Mouse (Mus musculus): ENCODE data around the gene Dtx3l. TPM values are rescaled to one million over a fixed set of nuclear protein-coding genes. Genes with fewer than 3 reads are reported as not detected.
"Not testable (repeated sequence)": the region's sequence is repeated elsewhere in the genome, so short reads cannot be mapped to it uniquely, and the experiment has no call there.

The Dtx3l gene
- total RNA-seq (2021): 1 to 10 TPM; 4.3 to 5.1 TPM
- long read RNA-seq, experiment 1, full-length matches to known transcripts: 3 of 3 reads
- long read RNA-seq, experiment 1, partial matches to known transcripts: 0 of 3 reads
- long read RNA-seq, experiment 1, other reads (novel, unspliced or antisense): 0 of 3 reads
- long read RNA-seq, experiment 2, partial matches to known transcripts: 1 of 1 reads
- long read RNA-seq, experiment 2, other reads (novel, unspliced or antisense): 0 of 1 reads

GRCm38 (mm10) chr16:35938211-35939151 lies at the start of gene Dtx3l, which contains the start of gene Parp9:
TSS of gene Dtx3l (minus strand) at chr16:35939151.
TSS of gene Parp9 (plus strand) at chr16:35938470.
- peak; percentile 59 for DNase-seq (ENCODE audit: low spot score)

DNA sequence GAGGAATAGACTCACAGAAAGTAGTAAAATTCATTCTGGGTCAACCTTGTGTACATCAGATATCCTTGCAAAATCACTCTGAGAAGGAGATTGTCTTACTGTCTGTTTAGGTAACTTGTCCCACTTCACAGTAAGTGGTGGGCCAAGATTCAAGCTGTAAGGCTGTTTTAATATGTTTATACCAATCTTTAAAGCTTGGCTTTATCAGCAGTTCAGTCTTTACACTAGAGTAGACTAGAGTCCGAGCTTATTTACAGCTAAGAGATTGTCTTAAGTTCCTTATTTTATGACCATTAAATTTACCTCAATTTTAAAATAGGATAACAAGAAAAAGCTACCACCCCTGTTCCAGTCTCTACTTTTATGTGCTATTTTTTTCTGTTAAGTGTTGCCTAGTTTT lies 49.0 kb upstream of the Dtx3l start:
- no peak for DNase-seq (ENCODE audit: low spot score)

DNA sequence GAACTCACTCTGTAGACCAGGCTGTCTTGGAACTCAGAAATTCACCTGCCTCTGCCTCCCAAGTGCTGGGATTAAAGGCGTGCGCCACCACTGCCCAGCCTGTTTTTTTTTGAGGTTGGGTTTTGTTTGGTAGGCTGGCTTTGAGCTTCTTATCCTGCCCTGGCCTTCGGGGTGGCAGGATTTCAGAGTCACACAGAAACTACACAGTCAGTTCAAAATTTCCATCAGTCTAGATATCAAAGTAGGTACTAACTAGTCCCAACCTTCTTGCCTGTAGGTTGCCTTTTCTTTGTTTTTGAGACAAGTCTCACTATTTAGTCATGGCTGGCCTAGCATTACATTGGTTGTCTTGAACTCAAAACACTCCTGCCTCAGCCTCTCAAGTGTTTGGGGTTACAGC lies 45.5 kb upstream of the Dtx3l start:
- DNase-seq (ENCODE audit: low spot score): no peak

- peak; percentile 77 for DNase-seq (ENCODE audit: low spot score)
Measured at GRCm38 (mm10) chr16:35983517-35984101, 44.7 kb upstream of the Dtx3l start.

GRCm38 (mm10) chr16:35982902-35983516 lies 44.1 kb upstream of the Dtx3l start:
- peak; percentile 86 for DNase-seq (ENCODE audit: low spot score)

DNA sequence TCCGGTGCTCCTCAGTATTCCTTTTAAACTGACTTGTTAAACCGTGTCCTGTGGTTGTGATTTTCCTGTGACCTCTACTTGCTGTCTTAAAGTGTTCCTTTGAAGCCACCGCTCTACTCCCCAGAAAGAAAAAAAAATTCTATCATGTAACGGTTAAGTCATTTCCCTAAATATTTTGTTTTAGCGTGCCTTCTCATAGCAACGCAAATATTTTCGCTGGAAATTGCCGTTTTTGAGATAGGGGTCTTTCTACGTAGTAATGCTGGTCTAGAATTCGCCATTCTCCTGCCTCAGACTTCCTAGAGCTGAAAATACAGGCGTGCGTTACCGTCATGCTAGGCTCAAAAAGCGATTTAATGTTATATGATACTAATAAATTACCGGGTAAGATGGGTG lies 43.6 kb upstream of the Dtx3l start:
- no peak for DNase-seq (ENCODE audit: low spot score)

DNA sequence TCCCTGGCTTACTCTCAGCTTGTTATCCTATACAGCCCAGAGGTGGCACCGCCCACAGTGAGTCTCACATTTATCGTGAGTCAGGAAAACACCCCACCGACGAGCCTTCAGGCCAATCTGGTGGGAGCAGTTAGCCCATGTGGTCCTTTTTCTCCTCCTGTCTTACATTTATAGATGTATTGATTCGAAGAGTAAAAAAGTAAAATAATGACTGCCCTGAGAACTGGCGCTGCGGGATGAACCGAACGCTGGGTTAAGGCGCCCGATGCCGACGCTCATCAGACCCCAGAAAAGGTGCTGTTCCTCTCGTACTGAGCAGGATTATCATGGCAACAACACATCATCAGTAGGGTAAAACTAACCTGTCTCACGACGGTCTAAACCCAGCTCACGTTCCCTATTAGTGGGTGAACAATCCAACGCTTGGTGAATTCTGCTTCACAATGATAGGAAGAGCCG lies 42.4 kb upstream of the Dtx3l start:
- DNase-seq (ENCODE audit: low spot score): peak; percentile 100

DNA sequence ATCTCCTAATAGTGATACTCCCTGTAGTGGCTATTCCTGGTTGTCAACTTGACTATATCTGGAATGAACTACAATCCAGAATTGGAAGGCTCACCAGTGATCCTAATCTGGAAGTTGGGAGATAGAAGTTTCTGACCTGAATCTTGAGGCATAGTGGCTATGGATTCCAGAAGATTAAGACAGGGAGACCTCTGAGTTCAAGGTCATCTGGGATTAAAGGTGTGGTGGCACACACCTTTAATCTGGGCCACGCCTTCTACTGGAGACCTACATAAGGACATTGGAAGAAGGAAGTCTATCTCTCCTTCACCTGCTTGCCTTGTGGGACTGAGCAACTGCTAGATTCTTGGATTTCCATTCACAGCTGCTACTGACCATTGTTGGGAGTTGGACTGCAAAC lies 39.5 kb upstream of the Dtx3l start, which contains the start of gene Kpna1:
Kpna1 (plus strand) TSS at position 301 of the 400 bp plus-strand sequence.
- not testable (repeated sequence) for DNase-seq (ENCODE audit: low spot score)

DNA sequence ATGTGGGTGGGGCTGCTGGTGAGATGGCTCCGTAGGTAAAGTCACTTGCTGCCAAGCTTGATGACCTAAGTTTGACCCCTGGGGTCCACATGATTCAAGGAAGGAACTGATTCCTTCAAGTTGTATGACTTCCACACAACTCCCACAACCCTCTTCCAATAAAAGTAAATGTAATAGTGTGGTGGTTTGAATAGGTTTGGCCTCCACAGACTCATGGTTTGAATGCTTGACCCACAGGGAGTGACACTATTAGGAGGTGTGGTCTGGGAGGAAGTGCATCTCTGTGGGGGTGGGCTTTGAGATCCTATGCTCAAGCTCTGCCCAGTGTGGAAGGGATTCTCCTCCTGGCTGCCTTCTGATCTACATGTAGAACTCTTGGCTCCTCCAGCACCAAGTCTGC lies 35.1 kb upstream of the Dtx3l start:
- DNase-seq (ENCODE audit: low spot score): no peak

DNA sequence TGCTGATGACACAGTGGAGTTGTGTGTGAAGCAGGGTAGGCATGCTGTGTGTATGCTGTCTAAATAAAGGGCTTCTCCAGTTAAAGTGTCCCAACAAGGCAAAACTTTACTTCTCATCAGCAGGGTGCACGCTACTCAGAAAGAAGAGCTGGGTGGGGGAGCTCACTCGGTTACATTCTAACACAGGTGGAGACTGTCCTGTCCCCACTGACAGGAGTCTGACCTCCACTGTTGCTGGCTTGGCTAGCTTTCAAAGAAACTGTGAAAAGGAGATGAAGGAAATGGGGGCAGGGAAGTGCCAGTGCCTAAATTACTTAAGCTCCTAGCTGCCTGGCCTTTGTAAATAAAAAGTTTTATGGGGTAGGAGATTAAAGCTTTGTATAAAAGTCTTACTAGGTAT lies 29.2 kb upstream of the Dtx3l start:
- DNase-seq (ENCODE audit: low spot score): peak; percentile 16

GRCm38 (mm10) chr16:35967319-35967718 lies 28.4 kb upstream of the Dtx3l start:
- DNase-seq (ENCODE audit: low spot score): no peak

GRCm38 (mm10) chr16:35966411-35967115 lies 27.6 kb upstream of the Dtx3l start:
- DNase-seq (ENCODE audit: low spot score): no peak

- not testable (repeated sequence) for DNase-seq (ENCODE audit: low spot score)
Measured at GRCm38 (mm10) chr16:35965991-35966390, 27.0 kb upstream of the Dtx3l start.

DNA sequence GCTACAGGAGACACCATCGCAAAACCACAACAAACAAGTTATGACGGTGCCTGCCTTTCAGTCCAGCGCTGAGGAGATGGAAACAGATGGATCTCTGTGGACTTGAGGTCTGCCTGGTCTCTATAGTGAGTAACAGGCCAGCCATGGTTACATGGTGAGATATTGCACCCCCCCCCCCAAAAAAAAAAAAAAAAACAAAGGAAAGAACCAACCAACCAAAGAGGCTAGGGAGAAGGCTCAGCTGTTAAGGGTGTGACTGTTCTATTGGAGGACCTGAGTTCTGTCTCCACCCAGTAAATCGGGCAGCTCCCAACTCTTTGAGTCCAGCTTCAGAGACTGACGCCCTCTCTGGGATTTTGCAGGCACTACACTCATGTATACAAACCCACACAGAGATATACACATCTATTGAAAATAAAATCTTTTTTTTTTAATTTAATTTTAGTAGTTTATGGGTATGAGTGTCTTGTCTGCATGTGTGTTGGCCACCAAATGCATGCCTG lies 13.7 kb upstream of the Dtx3l start:
- DNase-seq (ENCODE audit: low spot score): no peak

DNA sequence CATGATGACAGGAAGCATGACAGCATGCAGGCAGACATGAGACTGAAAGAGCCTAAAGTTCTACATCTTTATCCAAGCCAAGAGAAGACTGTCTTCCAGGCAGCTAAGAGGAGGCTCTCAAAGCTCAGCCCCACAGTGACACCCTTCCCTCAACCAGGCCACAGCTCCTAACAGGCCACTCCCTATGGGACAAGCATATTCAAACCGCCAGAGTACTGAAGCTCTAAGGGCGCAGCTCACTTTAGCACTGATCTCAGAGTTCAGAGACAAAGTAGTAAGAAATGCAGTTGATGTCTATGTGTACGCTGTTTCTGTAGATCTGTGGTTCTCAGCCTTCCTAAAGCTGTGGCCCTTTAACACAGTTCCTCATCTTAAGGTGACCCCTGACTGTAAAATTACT lies 12.3 kb upstream of the Dtx3l start:
- DNase-seq (ENCODE audit: low spot score): no peak

DNA sequence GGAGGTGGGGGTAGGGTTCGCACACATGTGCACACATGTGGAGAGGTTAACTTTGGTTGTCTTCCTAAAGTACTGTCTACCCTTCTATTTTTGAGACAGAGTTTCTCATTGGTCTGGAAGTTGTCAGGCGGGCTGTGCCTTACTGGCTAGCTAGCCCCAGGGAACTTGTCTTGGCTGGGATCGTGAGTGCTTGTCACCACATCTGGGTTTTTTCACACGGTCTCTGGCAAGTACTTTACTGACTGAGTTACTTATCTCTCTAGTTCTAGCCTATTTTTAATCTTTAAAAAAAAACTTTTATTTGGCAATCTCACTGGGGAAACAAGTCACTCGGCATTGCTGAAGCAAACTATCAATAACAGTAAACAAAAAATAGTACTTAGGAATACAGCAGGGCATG lies 10.3 kb upstream of the Dtx3l start:
- peak; percentile 36 for DNase-seq (ENCODE audit: low spot score)

DNA sequence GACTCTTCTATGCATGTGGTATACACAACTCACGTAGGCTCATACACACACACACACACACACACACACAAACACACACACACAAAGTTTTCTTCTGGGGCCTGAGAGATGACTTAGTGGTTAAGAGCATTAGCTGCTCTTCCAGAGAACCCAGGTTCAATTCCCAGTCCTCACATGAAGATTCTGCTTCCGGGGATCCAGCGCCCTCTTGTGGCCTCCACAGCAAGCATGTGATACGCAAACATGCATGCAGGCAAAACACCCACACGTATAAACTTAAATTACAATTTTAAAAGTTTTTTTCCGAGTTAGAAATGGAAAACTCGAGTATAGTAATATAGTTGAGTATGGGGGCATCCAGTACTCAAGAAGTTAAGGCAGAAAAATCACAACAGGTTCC lies 2.4 kb upstream of the Dtx3l start:
- no peak for DNase-seq (ENCODE audit: low spot score)

GRCm38 (mm10) chr16:35939690-35940089 lies 739 bp upstream of the Dtx3l start:
- peak; percentile 90 for DNase-seq (ENCODE audit: low spot score)

DNA sequence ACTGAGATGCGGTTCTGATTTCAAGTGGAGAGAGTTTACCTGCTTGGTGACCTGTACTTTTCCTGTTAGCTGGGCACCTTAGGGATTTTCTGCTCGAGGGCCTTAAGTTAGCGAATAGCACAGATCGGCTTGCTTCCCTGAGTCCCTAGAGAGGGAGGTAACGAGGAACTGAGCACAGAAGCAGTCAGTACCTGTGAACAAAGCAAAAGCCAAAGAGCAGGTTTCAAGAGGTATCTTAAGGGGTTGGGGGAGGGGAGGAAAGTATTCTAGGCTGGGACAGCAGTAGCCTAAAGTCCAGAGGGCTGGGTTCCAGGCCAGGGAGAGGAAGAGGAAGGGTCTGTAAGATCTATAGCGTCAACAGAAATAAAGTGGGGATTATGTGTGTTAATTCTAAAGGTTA lies 310 bp upstream of the Dtx3l start:
- peak; percentile 16 for DNase-seq (ENCODE audit: low spot score)

GRCm38 (mm10) chr16:35933181-35933580 lies 5.8 kb downstream of the Dtx3l start:
- no peak for DNase-seq (ENCODE audit: low spot score)
